Mouse (Mus musculus): ENCODE results near the gene Lifr.

The Lifr gene

GRCm38 (mm10) chr15:7128627-7129126 lies 38.3 kb downstream of the Lifr start:
- DNase-seq (ENCODE audit: low spot score in 2 of 2), result no peak

DNA sequence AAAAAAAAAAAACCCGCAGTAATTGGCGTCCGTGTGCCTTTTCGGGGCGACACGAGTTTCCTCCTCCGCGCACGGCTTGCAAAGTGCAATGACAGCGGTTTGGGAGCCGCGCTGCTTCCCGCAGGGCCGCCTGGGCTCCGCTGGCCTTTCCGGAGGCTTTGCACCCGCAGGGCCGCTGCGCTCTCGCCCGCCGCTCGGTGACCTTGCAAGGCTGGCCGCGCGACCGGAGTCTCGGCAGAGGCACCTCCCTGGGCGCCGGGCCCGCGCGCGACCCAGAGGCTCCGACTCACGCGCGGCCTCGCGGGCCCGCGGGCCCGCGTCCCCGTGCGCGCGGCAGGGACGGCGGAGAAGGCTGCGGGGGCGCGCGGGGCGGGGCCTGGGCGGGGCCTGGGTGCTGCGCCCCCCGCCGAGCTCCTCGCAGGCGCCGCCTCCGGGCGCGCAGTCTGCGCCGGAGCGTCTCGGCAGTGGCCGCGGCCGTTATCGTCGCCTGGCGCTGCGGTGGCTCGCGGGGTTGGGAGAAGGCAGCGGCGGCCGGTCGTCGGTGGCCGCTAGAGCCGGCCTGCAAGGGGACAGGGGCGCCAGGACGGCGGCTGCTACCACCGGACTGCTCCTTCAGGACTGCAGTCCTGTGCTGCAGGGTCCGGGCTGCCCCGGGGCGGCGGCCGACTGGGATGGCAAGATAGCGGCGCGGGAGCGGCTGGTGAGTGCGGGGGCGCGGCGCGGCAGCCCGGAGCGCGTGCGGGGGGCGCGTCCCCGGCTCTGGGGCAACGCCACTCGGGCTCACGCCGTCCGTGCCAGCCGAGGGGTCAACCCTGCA lies 38.9 kb downstream of the Lifr start:
- DNase-seq (ENCODE audit: low spot score in 2 of 2), result peak; percentile 52 to 73

GRCm38 (mm10) chr15:7129944-7130287 lies 39.5 kb downstream of the Lifr start:
- DNase-seq (ENCODE audit: low spot score in 2 of 2), result no peak

- no peak for DNase-seq (ENCODE audit: low spot score in 2 of 2)
Measured at GRCm38 (mm10) chr15:7130691-7131225, 40.3 kb downstream of the Lifr start.

GRCm38 (mm10) chr15:7132741-7133140 lies 42.3 kb downstream of the Lifr start:
- no peak for DNase-seq (ENCODE audit: low spot score in 2 of 2)

- DNase-seq (ENCODE audit: low spot score in 2 of 2), result no peak
Measured at GRCm38 (mm10) chr15:7134454-7135052, 44.1 kb downstream of the Lifr start.

GRCm38 (mm10) chr15:7135982-7136562 lies 45.7 kb downstream of the Lifr start:
- DNase-seq (ENCODE audit: low spot score in 2 of 2), result no peak

GRCm38 (mm10) chr15:7136912-7137311 lies 46.5 kb downstream of the Lifr start:
- DNase-seq (ENCODE audit: low spot score in 2 of 2), result no peak

DNA sequence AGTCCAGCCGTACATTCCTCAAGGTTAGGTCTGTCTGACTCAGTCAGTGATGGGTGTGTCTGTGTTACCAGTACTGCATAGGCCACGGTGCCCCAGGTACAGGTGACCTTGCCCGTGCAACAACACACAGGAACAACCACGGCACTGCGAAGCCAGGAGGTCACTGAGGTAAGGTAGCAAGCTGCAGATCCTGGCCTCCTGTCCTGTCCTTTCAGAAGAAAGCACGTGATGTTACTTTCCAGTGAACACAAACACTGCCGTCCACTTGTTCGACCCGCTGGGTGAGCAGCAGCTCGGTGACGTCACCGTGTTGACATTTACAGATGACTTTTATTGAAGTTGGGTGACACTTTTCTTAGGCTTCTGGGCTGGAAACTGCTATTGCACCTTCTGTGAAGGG lies 47.2 kb downstream of the Lifr start:
- no peak for DNase-seq (ENCODE audit: low spot score in 2 of 2)

DNA sequence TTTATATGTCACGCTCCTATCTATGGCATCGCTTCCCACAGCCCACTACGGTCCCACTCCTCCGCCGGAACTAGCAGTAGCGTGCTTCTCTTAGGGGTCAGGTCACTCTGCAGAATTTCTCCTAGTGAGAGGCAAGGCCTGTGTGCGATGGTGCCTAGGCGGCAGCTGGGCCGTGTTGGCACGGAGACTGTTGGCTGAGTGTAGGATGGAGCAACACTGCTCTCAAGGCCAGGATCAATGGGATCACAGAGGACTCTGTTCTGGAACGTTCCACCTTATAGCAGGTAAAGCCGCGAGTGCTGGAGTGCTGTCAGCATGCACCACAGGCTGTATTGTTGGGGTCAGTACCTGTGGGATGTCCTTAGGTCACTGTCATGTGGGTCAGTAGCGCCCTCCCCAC lies 48.1 kb downstream of the Lifr start:
- DNase-seq (ENCODE audit: low spot score in 2 of 2), result no peak

- DNase-seq (ENCODE audit: low spot score in 2 of 2), result no peak
Measured at GRCm38 (mm10) chr15:7140322-7140721, 49.9 kb downstream of the Lifr start.

DNA sequence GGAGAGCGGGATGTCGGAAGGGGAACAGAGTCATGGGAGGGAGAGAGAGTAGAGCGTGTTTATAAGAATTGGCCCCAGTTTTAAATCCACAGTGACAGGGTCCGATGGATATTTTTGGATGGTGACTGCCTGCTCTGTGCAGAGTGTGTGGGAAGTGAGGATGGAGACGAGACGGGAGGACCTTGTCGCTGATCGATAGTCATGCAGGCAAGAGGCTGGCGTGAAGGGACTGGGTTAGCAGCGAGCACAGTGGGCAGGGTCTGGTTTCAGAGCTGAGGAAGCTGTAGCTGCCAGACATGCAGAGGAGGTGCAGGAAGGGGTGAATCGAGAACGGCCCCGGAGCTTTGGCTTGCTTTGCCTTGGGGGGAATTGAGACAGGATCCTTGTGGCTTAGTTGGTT lies 50.8 kb downstream of the Lifr start:
- DNase-seq (ENCODE audit: low spot score in 2 of 2), result no peak

GRCm38 (mm10) chr15:7143689-7144170 lies 53.3 kb downstream of the Lifr start:
- no peak for DNase-seq (ENCODE audit: low spot score in 2 of 2)

DNA sequence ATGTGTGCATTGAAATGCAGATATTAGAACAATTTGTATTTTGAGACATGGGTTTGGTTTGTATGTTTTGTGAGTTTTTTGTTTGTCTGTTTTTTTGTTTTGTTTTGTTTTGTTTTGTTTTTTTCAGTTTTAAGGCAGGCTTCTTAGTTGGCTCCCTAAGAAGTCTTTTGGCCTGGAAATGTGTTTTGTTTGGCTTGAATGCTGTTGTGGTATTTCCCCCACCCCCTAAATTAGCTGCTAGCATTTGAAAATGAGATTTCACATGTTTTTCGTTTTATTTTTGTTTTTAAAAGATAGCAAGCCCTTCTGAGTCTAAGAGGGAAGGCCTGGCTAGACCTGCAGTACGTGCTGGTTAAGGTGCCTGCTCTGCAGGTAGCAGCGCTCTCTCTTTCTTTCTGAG lies 54.1 kb downstream of the Lifr start:
- no peak for DNase-seq (ENCODE audit: low spot score in 2 of 2)

DNA sequence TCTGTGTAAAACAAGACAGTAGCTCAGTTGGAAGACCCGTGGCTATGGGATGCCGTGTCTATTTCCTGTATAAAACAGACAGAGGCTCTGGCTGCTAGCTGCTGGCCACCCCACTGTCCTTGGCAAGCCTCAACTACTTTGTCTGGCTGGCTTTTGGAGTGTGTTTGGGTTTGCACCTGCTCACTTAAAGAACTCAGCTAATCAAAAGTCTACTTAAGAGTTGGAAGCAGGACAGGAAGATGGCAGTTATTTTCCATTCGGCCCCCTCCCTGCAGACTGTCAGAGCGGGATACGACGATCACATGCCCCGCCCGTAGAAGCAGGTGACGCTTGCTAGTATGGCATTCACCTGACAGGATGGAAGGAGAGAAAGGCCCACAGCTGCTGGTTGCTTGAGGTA lies 54.5 kb downstream of the Lifr start:
- no peak for DNase-seq (ENCODE audit: low spot score in 2 of 2)

- DNase-seq (ENCODE audit: low spot score in 2 of 2), result no peak
Measured at GRCm38 (mm10) chr15:7145555-7145954, 55.1 kb downstream of the Lifr start.

GRCm38 (mm10) chr15:7146529-7146928 lies 56.1 kb downstream of the Lifr start:
- DNase-seq (ENCODE audit: low spot score in 2 of 2), result no peak

- DNase-seq (ENCODE audit: low spot score in 2 of 2), result no peak
Measured at GRCm38 (mm10) chr15:7149796-7150195, 59.4 kb downstream of the Lifr start.

DNA sequence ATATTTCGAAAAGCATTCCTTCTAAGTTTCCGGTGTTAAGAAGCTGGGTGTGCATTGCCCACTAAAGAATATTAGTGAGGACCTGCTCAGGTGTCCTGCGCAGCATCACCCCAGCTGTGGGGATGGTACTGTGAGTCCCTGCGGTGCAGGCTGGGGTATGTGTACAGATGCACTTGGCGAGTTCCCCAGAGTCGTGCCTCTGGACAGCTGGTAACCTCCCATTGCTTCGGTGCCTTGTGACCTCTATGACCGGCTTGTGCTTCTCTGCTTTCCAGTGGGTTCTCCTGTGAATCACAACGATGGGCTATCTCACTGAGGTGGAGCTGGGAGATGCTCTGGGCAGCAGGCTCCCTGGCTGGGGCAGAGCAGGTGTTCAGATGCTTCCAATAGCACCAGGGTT lies 60.2 kb downstream of the Lifr start:
- DNase-seq (ENCODE audit: low spot score in 2 of 2), result no peak

DNA sequence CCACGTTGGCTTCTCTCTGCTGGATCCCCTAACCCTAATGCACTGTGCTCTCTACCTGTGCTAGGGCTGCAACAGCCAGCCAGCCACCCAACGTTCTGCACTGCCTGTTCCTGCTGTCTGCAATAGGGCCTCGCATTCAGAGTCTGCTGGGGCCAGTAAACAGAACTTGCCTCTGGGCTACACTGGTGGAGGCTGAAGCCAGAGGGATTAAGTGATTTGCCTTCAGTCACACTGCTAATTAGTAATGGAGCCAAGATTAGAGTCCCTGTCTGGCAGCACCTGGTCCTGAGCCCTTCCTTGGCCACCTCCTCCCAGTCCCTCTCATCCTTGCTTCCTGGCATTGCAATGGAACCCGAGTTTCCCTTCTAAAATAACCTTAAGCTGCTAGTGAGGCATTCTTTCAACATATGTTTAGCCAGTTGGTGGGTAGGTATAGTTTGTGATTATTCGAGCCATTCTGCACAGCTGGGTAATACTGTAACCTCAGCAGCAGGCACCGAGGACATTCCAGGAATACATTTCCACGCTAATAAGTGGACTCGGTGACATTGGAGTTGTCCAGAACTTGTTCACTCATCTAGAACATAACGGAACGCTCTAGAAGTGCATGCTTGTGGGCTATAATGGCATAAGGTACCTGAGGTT lies 61.8 kb downstream of the Lifr start:
- no peak for DNase-seq (ENCODE audit: low spot score in 2 of 2)

DNA sequence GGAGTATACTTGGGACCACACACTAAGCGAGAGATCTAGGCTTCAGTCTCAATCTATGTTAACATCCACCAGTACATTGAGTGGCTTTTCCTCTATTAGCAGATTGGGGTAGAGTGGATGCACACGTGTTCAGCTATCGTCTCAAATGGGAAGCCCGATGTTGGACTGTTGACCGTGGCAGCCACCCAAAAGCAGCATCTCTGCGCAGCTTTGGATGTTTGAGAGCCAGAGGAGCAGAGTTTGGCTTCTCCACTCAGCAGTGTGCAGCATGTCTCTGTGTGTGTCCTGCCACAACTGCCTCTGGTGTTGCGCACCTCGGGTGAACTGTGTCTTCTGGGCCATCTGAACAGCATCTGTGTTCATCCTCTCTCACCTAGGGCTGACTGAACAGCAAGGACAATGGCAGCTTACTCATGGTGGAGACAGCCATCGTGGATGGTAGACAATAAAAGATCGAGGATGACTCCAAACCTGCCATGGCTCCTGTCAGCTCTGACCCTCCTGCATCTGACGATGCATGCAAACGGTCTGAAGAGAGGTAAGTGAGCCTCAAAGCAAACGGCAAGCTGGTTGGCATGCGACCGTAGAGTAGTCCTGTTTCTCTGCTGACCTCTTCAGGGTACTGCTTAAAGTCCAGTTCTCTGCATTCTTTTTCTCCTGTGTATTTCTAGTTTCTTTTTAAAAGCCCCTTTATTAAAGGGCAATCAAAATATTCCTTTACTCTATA lies 63.8 kb downstream of the Lifr start:
- DNase-seq (ENCODE audit: low spot score in 2 of 2), result no peak

- no peak for DNase-seq (ENCODE audit: low spot score in 2 of 2)
Measured at GRCm38 (mm10) chr15:7154737-7155090, 64.3 kb downstream of the Lifr start.

Measured in frontal cortex, postnatal 14 days (tissue).